Mouse (Mus musculus) liver, embryonic 15.5 days (tissue): Measurements from ENCODE around the gene Carmil1. TPM values are rescaled to one million over a fixed set of nuclear protein-coding genes. Genes with fewer than 3 reads are reported as not detected.
"Not testable (repeated sequence)": the region's sequence is repeated elsewhere in the genome, so short reads cannot be mapped to it uniquely, and the experiment has no call there.

ENCODE experiments used
- ATAC-seq: fragments of 200-750 bp; cut with Nextera tagmentation; 2 replicates; pipeline ENCODE4 v1.8.0; 2017; ENCODE audit warnings: moderate number of reproducible peaks, mild to moderate bottlenecking, moderate library complexity; ENCODE audit not compliant: insufficient read depth
- H3K27ac ChIP-seq: fragments of 300-500 bp; sonication (generic); replicated peaks from 2 replicates; pipeline ENCODE4 v1.5.1; 2015; ENCODE audit warnings: mild to moderate bottlenecking, inconsistent platforms
- H3K27me3 ChIP-seq: fragments of 300-500 bp; sonication (generic); 2 replicates; pipeline ENCODE4 v1.6.1; 2015; ENCODE audit warnings: mild to moderate bottlenecking, inconsistent platforms
- H3K36me3 ChIP-seq: fragments of 300-500 bp; sonication (generic); replicated peaks from 2 replicates; pipeline ENCODE4 v1.6.1; 2015; ENCODE audit warnings: moderate library complexity, mild to moderate bottlenecking, inconsistent platforms
- H3K4me1 ChIP-seq: fragments of 300-500 bp; sonication (generic); replicated peaks from 2 replicates; pipeline ENCODE4 v1.6.1; 2015; ENCODE audit warnings: inconsistent platforms
- H3K4me2 ChIP-seq: fragments of 300-500 bp; sonication (generic); 2 replicates; pipeline ENCODE4 v1.6.1; 2015; ENCODE audit warnings: moderate library complexity, mild to moderate bottlenecking, inconsistent platforms
- H3K4me3 ChIP-seq: fragments of 300-500 bp; sonication (generic); replicated peaks from 2 replicates; pipeline ENCODE4 v1.5.1; 2015; ENCODE audit warnings: mild to moderate bottlenecking, inconsistent platforms
- H3K9ac ChIP-seq: fragments of 300-500 bp; sonication (generic); 2 replicates; pipeline ENCODE4 v1.6.1; 2015; ENCODE audit warnings: moderate library complexity, mild to moderate bottlenecking, inconsistent platforms
- H3K9me3 ChIP-seq: fragments of 300-500 bp; sonication (generic); replicated peaks from 2 replicates; pipeline ENCODE4 v1.6.1; 2016; ENCODE audit warnings: inconsistent platforms
- WGBS: fragments of 180-500 bp; shearing (Covaris S2); methylation state at CpG from one replicate; pipeline ENCODE4 v1.1.7; 2015; ENCODE audit warnings: mixed read lengths; ENCODE audit not compliant: insufficient replicate concordance; 5-methylcytosine and 5-hydroxymethylcytosine counted together
- polyA plus RNA-seq: library from polyadenylated mRNA; unstranded; fragments of >200 nt; fragmentation: Nextera tagmentation; extraction: Ambion mirVana; gene quantifications from 2 replicates; pipeline ENCODE4 v1.2.1, GENCODE M21; 2015

Carmil1 gene
- polyA plus RNA-seq, 1 experiment from 2014 or later, result 4.1 TPM

- Histone ChIP-seq H3K9me3 (no peaks in the 10 kb centered on the region), H3K4me3 (no peak overlapping the region), H3K36me3 (no peaks in the 10 kb centered on the region), H3K4me1 (no peaks in the 10 kb centered on the region), H3K27ac (no peak overlapping the region), H3K9ac (no peak overlapping the region), H3K4me2 (no peak overlapping the region), H3K27me3 (peaks cover 2% of the 10 kb centered on the region)
- no peak for ATAC-seq
- 62% methylated on average over 6 of the region's 6 CpGs for WGBS
These were observed 154.7 kb downstream of the Carmil1 start for GRCm38 (mm10) chr13:24125865-24126264.

GRCm38 (mm10) chr13:24117181-24117812 is 163.3 kb downstream of the Carmil1 start:
- H3K27me3 ChIP-seq, result no peaks in the 10 kb centered on the region
- H3K4me1 ChIP-seq, result no peaks in the 10 kb centered on the region
- no peak for ATAC-seq
- no peak overlapping the region for H3K27ac ChIP-seq
- no peak overlapping the region for H3K9ac ChIP-seq
- no peak overlapping the region for H3K4me3 ChIP-seq
- no peaks in the 10 kb centered on the region for H3K9me3 ChIP-seq
- 53% methylated on average over 7 of the region's 7 CpGs for WGBS
- no peak overlapping the region for H3K4me2 ChIP-seq
- H3K36me3 ChIP-seq, result no peaks in the 10 kb centered on the region

GRCm38 (mm10) chr13:24112689-24113348 is 167.8 kb downstream of the Carmil1 start:
- H3K4me2 ChIP-seq, result no peak overlapping the region

GRCm38 (mm10) chr13:24110329-24110728 is 170.3 kb downstream of the Carmil1 start:
- ATAC-seq, result no peak
- 70% methylated on average over 7 of the region's 7 CpGs for WGBS

More at GRCm38 (mm10) chr13:24112689-24113348, 167.8 kb downstream of the Carmil1 start:
- no peaks in the 10 kb centered on the region for H3K36me3 ChIP-seq
- H3K9ac ChIP-seq, result no peak overlapping the region
- WGBS, result 62% methylated on average over 9 of the region's 9 CpGs
- no peak overlapping the region for H3K27ac ChIP-seq
- H3K9me3 ChIP-seq, result no peaks in the 10 kb centered on the region
- H3K4me1 ChIP-seq, result no peaks in the 10 kb centered on the region
- no peak overlapping the region for H3K4me3 ChIP-seq
- ATAC-seq, result no peak; the same call in 1 of the 2 replicates
- H3K27me3 ChIP-seq, result no peaks in the 10 kb centered on the region

GRCm38 (mm10) chr13:24108282-24108681 is 172.3 kb downstream of the Carmil1 start:
- no peaks in the 10 kb centered on the region for H3K9me3 ChIP-seq
- no peak overlapping the region for H3K4me2 ChIP-seq
- WGBS, result 53% methylated on average over 7 of the region's 7 CpGs
- no peak for ATAC-seq
- no peak overlapping the region for H3K4me3 ChIP-seq
- no peaks in the 10 kb centered on the region for H3K36me3 ChIP-seq
- no peak overlapping the region for H3K9ac ChIP-seq
- H3K4me1 ChIP-seq, result no peaks in the 10 kb centered on the region
- H3K27ac ChIP-seq, result no peak overlapping the region
- H3K27me3 ChIP-seq, result no peaks in the 10 kb centered on the region

More at GRCm38 (mm10) chr13:24110329-24110728, 170.3 kb downstream of the Carmil1 start:
- Histone ChIP-seq H3K4me2 (no peak overlapping the region), H3K36me3 (no peaks in the 10 kb centered on the region), H3K4me1 (no peaks in the 10 kb centered on the region), H3K4me3 (no peak overlapping the region), H3K9me3 (no peaks in the 10 kb centered on the region), H3K9ac (no peak overlapping the region), H3K27me3 (no peaks in the 10 kb centered on the region), H3K27ac (no peak overlapping the region)

- no peaks in the 10 kb centered on the region for H3K36me3 ChIP-seq
- 52% methylated on average over 3 of the region's 3 CpGs for WGBS
- no peak overlapping the region for H3K27ac ChIP-seq
- no peak overlapping the region for H3K9ac ChIP-seq
- H3K4me3 ChIP-seq, result no peak overlapping the region
- no peaks in the 10 kb centered on the region for H3K9me3 ChIP-seq
- ATAC-seq, result no peak
- H3K4me2 ChIP-seq, result no peak overlapping the region
- H3K4me1 ChIP-seq, result no peaks in the 10 kb centered on the region
- no peaks in the 10 kb centered on the region for H3K27me3 ChIP-seq
These were observed 173.5 kb downstream of the Carmil1 start for GRCm38 (mm10) chr13:24107058-24107457.

- Histone ChIP-seq H3K9me3 (no peaks in the 10 kb centered on the region), H3K4me3 (no peak overlapping the region), H3K9ac (no peak overlapping the region), H3K4me1 (no peaks in the 10 kb centered on the region), H3K4me2 (no peak overlapping the region), H3K27me3 (no peaks in the 10 kb centered on the region), H3K27ac (no peak overlapping the region), H3K36me3 (no peaks in the 10 kb centered on the region)
- WGBS, result 71% methylated on average over 5 of the region's 5 CpGs
- ATAC-seq, result no peak
These were observed 174.8 kb downstream of the Carmil1 start for GRCm38 (mm10) chr13:24105838-24106237.

GRCm38 (mm10) chr13:24105340-24105669 is 175.3 kb downstream of the Carmil1 start:
- Histone ChIP-seq H3K27me3 (no peaks in the 10 kb centered on the region), H3K4me1 (no peaks in the 10 kb centered on the region), H3K4me2 (no peak overlapping the region), H3K4me3 (no peak overlapping the region), H3K9me3 (no peaks in the 10 kb centered on the region), H3K36me3 (no peaks in the 10 kb centered on the region), H3K27ac (no peak overlapping the region), H3K9ac (no peak overlapping the region)
- WGBS, result 20% methylated on average over 1 of the region's 1 CpGs
- no peak for ATAC-seq

GRCm38 (mm10) chr13:24104611-24105339 is 175.8 kb downstream of the Carmil1 start:
- 62% methylated on average over 9 of the region's 9 CpGs for WGBS
- H3K4me2 ChIP-seq, H3K27ac ChIP-seq, H3K4me1 ChIP-seq, H3K27me3 ChIP-seq, H3K9me3 ChIP-seq, ATAC-seq, H3K4me3 ChIP-seq, H3K9ac ChIP-seq, H3K36me3 ChIP-seq: not testable (repeated sequence)

GRCm38 (mm10) chr13:24104016-24104415 is 176.6 kb downstream of the Carmil1 start:
- WGBS, result 15% methylated on average over 4 of the region's 4 CpGs

GRCm38 (mm10) chr13:24103152-24103551 is 177.4 kb downstream of the Carmil1 start:
- Histone ChIP-seq H3K4me1 (no peaks in the 10 kb centered on the region), H3K27ac (no peak overlapping the region), H3K9ac (no peak overlapping the region), H3K4me2 (no peak overlapping the region), H3K4me3 (no peak overlapping the region), H3K36me3 (no peaks in the 10 kb centered on the region), H3K9me3 (no peaks in the 10 kb centered on the region), H3K27me3 (no peaks in the 10 kb centered on the region)
- WGBS, result 50% methylated on average over 2 of the region's 2 CpGs
- no peak for ATAC-seq

More at GRCm38 (mm10) chr13:24104016-24104415, 176.6 kb downstream of the Carmil1 start:
- Histone ChIP-seq H3K4me2 (no peak overlapping the region), H3K4me1 (no peaks in the 10 kb centered on the region), H3K36me3 (no peaks in the 10 kb centered on the region), H3K9ac (no peak overlapping the region), H3K27ac (no peak overlapping the region), H3K9me3 (no peaks in the 10 kb centered on the region), H3K4me3 (no peak overlapping the region), H3K27me3 (no peaks in the 10 kb centered on the region)
- no peak for ATAC-seq
